Mouse (Mus musculus): ENCODE measurements at regions not wholly inside any gene's neighbourhood (a gene's known extent, or its start where the extent isn't known, plus 50 kb on each side); places are given as distances from the start of the nearest gene placed in this dataset.

- Histone ChIP-seq H3K4me3 (ENCODE audit: control insufficient read depth, insufficient read depth, low read length) (no peak overlapping the region), H3K27me3 (ENCODE audit: control insufficient read depth, insufficient read depth, low read length) (no peaks in the 10 kb centered on the region), H3K27ac (ENCODE audit: control insufficient read depth, insufficient read depth, low read length) (no peak overlapping the region), H3K4me1 (replicated peaks; ENCODE audit: control insufficient read depth, insufficient read depth, low read length) (0 out of 2 replicates have a peak, but pooled peaks cover 5% of the 10 kb centered on the region), H3K36me3 (ENCODE audit: control insufficient read depth, insufficient read depth, low read length) (no peaks in the 10 kb centered on the region)
- WGBS = 87% methylated on average over 10 of the region's 10 CpGs
- DNase-seq = no peak
- TF ChIP-seq CTCF (IDR thresholded peaks at IDR 0.05; ENCODE audit: borderline replicate concordance, control insufficient read depth, extremely low read depth, insufficient read depth, low read length, poor library complexity) (no peak), POLR2A (IDR thresholded peaks at IDR 0.05; ENCODE audit: control insufficient read depth, extremely low read depth, insufficient read depth, low read length, poor library complexity) (no peak)
Observed at GRCm38 (mm10) chr2:75484951-75485350, 174.1 kb upstream of the Hnrnpa3 start.

DNA sequence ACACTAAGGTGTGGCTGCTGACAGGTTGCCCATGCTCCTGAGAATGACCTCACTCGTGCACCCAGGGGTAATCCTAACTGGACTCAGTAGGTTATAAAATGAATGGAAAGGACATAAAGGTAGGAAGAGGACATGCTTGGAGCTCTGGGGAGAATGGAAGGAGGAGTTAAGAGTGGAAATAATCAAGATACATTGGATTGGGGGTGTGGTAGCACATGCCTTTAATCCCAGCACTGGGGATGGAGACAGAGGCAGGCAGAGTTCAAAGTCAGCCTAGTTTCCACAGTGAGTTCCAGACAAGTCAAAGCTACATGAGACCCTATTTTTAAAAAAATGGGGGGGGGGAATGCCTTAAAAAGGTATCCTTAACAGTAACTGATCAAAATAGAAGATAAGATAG is 167.9 kb upstream of the Hnrnpa3 start:
- 97% methylated on average over 1 of the region's 1 CpGs for WGBS
- no peaks in the 10 kb centered on the region for H3K36me3 ChIP-seq (ENCODE audit: control insufficient read depth, insufficient read depth, low read length)
- no peak for TF ChIP-seq CTCF (IDR thresholded peaks at IDR 0.05; ENCODE audit: borderline replicate concordance, control insufficient read depth, extremely low read depth, insufficient read depth, low read length, poor library complexity)

DNA sequence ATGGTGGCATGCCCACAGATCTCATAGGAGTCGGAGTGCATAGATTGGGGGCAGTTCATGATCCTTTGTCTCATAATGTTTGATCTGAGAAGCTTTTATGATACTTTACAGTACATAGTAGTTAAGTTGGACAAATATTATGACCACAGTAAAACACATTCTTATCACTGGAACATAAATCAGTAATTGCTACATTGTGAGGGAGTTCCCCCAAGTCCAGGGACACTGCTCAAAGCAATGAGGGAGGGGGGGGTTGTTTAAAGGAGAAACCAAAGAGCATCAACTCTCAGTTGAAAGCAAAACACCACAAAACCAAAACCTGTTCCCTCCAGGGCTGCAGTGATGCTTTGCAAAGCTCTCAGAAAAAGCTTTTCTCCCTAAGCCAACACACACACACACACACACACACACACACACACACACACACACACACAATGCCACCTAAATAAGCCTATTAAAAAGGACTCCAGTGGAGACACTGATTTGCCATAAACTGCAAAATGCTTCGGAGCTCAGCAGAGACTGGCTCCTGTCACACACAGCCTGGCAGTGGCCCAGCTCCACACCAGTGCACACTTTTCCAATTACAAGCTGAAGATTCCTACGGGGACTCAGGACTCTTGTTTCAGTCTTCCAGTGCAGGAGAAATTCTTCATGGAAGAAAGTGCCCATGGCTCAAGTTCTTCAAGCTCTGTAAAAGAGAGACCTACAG is 167.1 kb upstream of the Hnrnpa3 start:
- DNase-seq = no peak
- WGBS = 95% methylated on average over 3 of the region's 3 CpGs
- Histone ChIP-seq H3K4me3 (ENCODE audit: control insufficient read depth, insufficient read depth, low read length) (no peak overlapping the region), H3K27ac (ENCODE audit: control insufficient read depth, insufficient read depth, low read length) (no peak overlapping the region), H3K36me3 (ENCODE audit: control insufficient read depth, insufficient read depth, low read length) (no peaks in the 10 kb centered on the region), H3K4me1 (replicated peaks; ENCODE audit: control insufficient read depth, insufficient read depth, low read length) (peaks cover 5% of the 10 kb centered on the region; the same call in 1 of the 2 replicates), H3K27me3 (ENCODE audit: control insufficient read depth, insufficient read depth, low read length) (no peaks in the 10 kb centered on the region)
- TF ChIP-seq CTCF (IDR thresholded peaks at IDR 0.05; ENCODE audit: borderline replicate concordance, control insufficient read depth, extremely low read depth, insufficient read depth, low read length, poor library complexity) (no peak), POLR2A (IDR thresholded peaks at IDR 0.05; ENCODE audit: control insufficient read depth, extremely low read depth, insufficient read depth, low read length, poor library complexity) (no peak)

More for the DNA sequence above, 167.9 kb upstream of the Hnrnpa3 start:
- no peaks in the 10 kb centered on the region for H3K27me3 ChIP-seq (ENCODE audit: control insufficient read depth, insufficient read depth, low read length)
- H3K4me3 ChIP-seq (ENCODE audit: control insufficient read depth, insufficient read depth, low read length) = no peak overlapping the region
- no peak for DNase-seq
- peaks cover 5% of the 10 kb centered on the region; the same call in 1 of the 2 replicates for H3K4me1 ChIP-seq (replicated peaks; ENCODE audit: control insufficient read depth, insufficient read depth, low read length)
- no peak overlapping the region for H3K27ac ChIP-seq (ENCODE audit: control insufficient read depth, insufficient read depth, low read length)

DNA sequence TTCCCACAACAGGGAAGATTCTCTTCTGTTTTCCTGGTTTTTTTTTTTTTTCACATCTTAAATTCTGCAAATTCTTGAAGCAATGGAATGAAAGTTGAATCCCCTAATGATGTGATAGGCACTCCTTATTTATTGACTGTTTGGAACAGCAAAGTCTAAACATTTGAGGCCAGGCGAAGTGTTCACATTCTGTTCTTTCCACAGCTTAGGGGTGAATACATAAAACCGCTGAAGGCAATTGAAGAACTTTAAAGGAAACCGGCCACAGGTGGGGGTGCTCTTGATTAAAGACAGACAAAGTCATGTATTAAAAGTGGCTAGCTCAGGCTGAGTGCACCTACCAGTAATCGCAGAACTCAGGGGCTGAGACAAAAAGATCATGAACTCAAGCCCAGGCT is 166.6 kb upstream of the Hnrnpa3 start:
- no peak for DNase-seq
- TF ChIP-seq POLR2A (IDR thresholded peaks at IDR 0.05; ENCODE audit: control insufficient read depth, extremely low read depth, insufficient read depth, low read length, poor library complexity) (no peak), CTCF (IDR thresholded peaks at IDR 0.05; ENCODE audit: borderline replicate concordance, control insufficient read depth, extremely low read depth, insufficient read depth, low read length, poor library complexity) (no peak)
- H3K4me3 ChIP-seq (ENCODE audit: control insufficient read depth, insufficient read depth, low read length) = no peak overlapping the region
- no peak overlapping the region for H3K27ac ChIP-seq (ENCODE audit: control insufficient read depth, insufficient read depth, low read length)
- H3K4me1 ChIP-seq (replicated peaks; ENCODE audit: control insufficient read depth, insufficient read depth, low read length) = peaks cover 5% of the 10 kb centered on the region; the same call in 1 of the 2 replicates
- 91% methylated on average over 4 of the region's 4 CpGs for WGBS
- H3K27me3 ChIP-seq (ENCODE audit: control insufficient read depth, insufficient read depth, low read length) = no peaks in the 10 kb centered on the region
- H3K36me3 ChIP-seq (ENCODE audit: control insufficient read depth, insufficient read depth, low read length) = no peaks in the 10 kb centered on the region

DNA sequence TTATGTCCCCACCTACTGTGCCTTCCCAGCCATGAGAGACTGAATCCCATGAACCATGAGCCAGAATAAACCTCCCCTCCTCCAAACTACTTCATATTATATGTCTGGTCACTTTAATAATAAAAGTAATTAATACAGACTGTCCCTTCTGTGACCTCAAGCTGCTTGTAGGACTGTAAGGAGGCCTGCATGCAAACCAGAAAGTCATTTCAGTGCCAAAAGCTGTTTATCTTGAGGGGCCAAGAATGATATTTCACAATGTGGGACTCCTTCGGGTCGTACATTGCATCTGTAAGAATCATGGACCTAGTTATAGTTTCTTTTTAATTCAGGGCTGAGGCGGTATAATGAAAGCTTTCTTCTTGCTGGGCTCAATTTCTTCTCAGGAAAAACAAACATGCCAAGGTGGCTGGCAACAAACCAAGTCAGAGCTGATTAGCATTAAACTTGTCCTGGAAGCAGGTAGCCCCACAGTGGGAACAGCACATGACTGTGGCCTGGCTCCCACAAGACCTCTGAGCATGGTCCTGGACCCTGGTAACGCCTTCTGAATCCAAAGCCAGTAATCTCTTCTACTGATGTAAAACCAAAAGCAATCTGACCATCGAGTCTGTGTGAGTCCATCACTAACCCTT is 162.3 kb upstream of the Hnrnpa3 start:
- Histone ChIP-seq H3K4me3 (ENCODE audit: control insufficient read depth, insufficient read depth, low read length) (no peak overlapping the region), H3K27me3 (ENCODE audit: control insufficient read depth, insufficient read depth, low read length) (no peaks in the 10 kb centered on the region), H3K4me1 (replicated peaks; ENCODE audit: control insufficient read depth, insufficient read depth, low read length) (no peaks in the 10 kb centered on the region; the same call in 1 of the 2 replicates), H3K27ac (ENCODE audit: control insufficient read depth, insufficient read depth, low read length) (no peak overlapping the region), H3K36me3 (ENCODE audit: control insufficient read depth, insufficient read depth, low read length) (no peaks in the 10 kb centered on the region)
- 96% methylated on average over 5 of the region's 5 CpGs for WGBS
- TF ChIP-seq CTCF (IDR thresholded peaks at IDR 0.05; ENCODE audit: borderline replicate concordance, control insufficient read depth, extremely low read depth, insufficient read depth, low read length, poor library complexity) (no peak), POLR2A (IDR thresholded peaks at IDR 0.05; ENCODE audit: control insufficient read depth, extremely low read depth, insufficient read depth, low read length, poor library complexity) (no peak)
- DNase-seq = no peak

DNA sequence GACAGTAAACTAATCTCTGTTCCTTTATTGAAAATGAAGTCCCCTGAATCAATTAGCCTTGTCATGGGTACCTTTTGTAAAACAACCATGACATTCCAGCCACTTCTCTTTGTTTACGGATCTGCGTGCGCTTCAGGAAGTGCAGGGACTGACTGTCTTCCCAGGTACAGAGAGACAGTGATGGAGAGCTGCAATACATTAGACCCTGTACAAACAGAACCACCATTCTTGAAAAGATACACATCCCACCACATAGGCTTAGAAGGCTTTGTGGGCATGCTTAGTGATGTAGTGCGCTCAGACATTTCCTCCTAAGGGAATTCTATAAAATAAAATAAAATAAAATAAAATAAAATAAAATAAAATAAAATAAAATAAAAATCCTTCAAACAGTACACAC is 148.8 kb upstream of the Hnrnpa3 start:
- WGBS = 98% methylated on average over 4 of the region's 4 CpGs
- Histone ChIP-seq H3K4me1 (replicated peaks; ENCODE audit: control insufficient read depth, insufficient read depth, low read length) (no peaks in the 10 kb centered on the region), H3K27ac (ENCODE audit: control insufficient read depth, insufficient read depth, low read length) (no peak overlapping the region), H3K27me3 (ENCODE audit: control insufficient read depth, insufficient read depth, low read length) (no peaks in the 10 kb centered on the region), H3K36me3 (ENCODE audit: control insufficient read depth, insufficient read depth, low read length) (no peaks in the 10 kb centered on the region), H3K4me3 (ENCODE audit: control insufficient read depth, insufficient read depth, low read length) (no peak overlapping the region)
- TF ChIP-seq POLR2A (IDR thresholded peaks at IDR 0.05; ENCODE audit: control insufficient read depth, extremely low read depth, insufficient read depth, low read length, poor library complexity) (no peak), CTCF (IDR thresholded peaks at IDR 0.05; ENCODE audit: borderline replicate concordance, control insufficient read depth, extremely low read depth, insufficient read depth, low read length, poor library complexity) (no peak)
- no peak for DNase-seq
